Mouse (Mus musculus) R1 (cell line): Measurements from ENCODE around the gene Ifit1bl2.
"Not testable (repeated sequence)": the region's sequence is repeated elsewhere in the genome, so short reads cannot be mapped to it uniquely, and the experiment has no call there.

ENCODE experiments used
- DNase-seq: peaks from one replicate; pipeline ENCODE4 v3.0.0-alpha.2; 2018; ENCODE audit warnings: low read depth, low spot score

The Ifit1bl2 gene

DNA sequence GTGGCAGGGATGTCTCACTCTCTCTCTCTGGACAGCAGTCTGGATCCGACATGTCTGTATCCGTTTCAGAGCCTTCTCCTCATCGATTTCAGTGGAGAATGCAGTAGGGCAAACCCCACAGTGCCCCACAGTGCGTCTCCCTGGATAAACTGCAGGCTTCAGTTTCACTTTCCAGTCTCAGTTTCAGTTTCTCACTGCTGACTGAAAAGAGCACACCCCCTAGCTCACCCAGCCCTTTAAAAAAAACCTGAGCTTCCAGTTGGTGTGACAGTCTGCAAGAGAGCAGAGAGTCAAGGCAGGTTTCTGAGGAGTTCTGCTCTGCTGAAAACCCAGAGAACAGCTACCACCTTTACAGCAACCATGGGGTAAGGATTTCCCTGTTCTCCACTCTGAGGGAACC is at the start of gene Ifit1bl2, which contains the start of gene Ifit1:
Gene Ifit1bl2 (minus strand): TSS at position 121 of the 400 bp plus-strand sequence.
Gene Ifit1 (plus strand): TSS at position 249 of the 400 bp plus-strand sequence.
- DNase-seq: no peak

DNA sequence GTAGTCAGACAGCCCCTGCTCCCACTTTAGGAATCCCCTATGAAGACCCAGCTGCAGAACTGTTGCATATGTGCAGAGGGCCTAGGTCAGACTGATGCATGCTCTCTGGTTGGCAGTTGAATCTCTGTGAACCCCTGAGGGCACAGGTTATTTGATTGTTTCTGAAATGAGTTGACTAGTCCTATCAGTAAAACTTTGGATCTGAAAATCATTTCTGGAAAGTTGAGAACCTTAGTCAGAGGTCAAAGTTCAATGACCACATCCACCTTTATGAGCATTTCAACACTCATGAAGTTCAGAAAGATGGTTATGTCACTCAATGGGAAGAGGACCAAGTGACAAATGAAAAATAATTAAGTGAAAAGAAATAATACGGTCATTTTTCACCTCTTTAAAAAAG is 45.0 kb upstream of the Ifit1bl2 start:
- DNase-seq: no peak

DNA sequence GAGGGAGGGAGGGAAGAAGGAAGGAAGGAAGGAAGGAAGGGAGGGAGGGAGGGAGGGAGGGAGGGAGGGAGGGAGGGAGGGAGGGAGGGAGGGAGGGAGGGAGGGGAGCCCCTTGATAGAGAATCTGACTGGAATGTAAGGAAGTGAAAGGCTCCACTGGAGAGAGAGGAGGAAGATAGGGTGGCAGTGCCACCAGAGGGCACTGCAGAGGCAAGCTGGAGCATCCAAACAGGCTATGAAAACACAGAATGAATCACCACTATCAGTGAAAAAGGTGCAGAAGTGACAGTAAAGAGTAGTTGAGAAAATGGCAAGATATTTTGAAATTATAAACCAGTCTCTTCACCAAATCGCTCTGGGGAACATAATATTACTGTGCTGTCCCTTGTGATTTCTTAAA is 44.3 kb upstream of the Ifit1bl2 start:
- peak; percentile 24 for DNase-seq

DNA sequence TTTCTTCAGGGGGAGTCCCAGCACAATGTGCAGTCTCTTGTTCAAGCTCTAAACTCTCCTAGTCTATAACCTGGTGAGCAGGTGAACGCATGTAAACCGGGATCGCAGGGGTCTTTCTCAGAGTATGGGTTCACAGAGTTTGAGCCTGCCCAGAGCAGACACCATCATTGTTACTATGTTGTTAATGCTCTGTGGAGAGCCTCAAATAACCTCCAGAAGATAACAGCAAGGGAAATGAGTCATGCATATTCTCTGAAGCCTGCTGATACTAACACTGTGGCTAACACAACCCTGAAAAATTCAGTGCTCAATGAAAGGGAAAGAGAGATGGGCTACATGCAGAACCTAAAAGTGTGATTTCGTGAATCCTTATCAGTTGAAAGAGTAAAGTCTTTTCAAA is 37.9 kb upstream of the Ifit1bl2 start:
- DNase-seq: no peak

DNA sequence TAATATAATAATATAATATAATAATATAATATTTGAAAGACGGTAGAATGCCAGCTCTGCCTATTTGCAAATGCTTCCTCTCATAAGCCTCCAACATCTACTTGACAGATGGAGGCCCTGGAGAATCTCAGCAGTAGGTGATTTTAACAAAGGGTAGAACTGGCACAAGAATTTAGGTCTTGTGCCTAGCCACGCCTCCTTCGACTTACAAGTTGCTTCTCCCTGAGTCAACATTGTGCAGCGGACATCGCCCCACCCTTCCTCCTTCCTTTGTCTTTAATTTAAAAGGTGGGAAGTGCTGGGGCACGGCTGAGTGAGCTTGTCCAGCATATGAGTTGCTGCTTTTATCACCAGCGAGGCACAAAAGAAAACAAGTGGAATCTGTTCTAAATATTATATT is 32.9 kb upstream of the Ifit1bl2 start:
- peak; percentile 95 for DNase-seq

DNA sequence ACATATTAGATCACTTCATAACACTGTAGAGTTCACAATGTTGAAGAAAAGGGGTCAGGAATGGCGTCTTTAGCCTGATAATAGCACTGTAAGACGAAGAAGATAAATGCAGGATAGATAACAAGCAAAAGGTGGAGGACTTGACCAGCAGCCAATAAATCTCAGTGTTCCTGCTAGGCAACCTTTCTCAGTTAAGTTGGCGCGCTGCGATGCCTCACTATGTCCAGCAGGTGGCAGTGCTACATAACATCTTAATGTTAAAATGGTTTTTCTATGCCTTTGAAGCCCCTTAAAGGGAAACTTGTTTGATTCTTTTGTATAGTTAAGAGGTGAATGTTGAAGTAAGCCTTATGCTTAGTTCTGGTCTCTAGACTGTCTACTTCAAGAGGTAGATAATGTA is 25.6 kb upstream of the Ifit1bl2 start:
- peak; percentile 70 for DNase-seq

DNA sequence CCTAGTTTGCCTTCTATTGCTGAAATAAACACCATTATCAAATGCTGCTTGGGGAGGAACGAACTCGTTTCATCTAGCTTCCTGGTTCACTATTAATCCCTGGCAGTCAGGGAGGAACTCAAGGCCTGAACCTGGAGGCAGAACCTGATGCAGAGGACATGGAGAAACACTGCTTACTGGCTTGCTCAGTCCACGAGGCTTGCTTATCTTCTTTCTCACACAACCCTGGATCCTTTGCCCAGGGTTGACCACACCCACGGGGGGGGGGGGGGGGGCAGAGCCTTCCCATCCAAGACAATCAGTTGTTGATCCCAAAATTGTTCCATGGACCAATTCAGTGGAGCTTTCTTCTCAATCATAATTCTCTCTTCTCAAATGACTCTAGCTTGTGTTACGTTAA is 22.2 kb upstream of the Ifit1bl2 start:
- no peak for DNase-seq

DNA sequence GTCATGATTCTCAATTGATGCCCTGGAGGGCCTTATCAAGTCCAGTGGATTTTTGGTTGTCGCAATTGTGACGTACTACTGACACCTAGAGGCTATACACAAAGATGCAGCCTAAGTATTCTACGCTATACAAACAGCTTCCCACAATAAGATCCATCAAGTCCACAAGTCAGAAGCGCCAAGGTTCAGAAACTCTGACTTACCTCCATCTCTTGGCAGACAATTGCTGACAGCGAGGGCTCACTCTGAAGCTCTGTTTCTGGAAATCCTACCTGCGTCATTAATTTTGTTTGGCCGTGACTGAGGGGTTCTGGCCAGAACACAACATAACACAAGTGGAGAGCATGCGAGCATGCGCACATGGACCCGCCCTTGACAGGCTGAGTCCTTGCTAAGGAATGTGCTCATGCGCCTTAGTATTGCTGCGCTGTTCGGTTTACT is 21.5 kb upstream of the Ifit1bl2 start:
- peak; percentile 92 for DNase-seq

DNA sequence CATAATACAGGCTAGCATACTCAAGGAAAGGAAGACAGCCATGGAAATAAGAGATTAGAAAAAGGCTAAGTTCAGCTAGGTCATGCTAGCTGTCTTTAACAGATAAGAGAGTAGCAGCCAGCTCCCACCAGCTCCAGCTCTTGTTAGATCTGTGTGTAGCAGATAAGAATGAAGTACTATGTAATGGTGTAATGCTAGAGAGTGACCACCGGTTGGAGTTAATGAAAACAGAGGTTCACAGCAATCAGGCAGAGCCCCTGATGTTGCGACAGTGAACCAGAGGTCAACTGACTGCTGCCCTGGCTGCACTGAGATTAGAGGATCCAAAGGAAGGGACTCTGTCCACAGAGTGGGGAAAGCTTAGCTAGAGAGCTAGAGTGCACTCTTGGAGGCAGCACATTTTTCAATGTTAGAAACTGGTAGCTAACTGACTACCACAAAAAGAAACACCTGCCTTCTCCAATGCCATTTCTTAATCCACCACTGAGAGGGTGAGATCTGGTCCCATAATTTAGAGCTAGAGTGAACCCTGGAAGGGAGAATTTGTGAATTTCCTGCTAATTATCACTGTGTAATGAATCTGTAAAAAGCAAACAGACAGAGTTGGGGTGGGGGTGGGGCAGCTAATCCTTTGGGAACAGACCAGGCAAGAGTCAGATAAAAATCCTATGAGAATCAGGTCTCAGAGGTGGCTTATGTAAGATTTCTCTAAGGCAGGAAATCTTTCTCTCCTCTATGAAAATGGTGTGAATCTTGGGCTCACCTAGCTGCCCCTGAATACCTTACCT is 16.2 kb upstream of the Ifit1bl2 start:
- peak; percentile 50 for DNase-seq

DNA sequence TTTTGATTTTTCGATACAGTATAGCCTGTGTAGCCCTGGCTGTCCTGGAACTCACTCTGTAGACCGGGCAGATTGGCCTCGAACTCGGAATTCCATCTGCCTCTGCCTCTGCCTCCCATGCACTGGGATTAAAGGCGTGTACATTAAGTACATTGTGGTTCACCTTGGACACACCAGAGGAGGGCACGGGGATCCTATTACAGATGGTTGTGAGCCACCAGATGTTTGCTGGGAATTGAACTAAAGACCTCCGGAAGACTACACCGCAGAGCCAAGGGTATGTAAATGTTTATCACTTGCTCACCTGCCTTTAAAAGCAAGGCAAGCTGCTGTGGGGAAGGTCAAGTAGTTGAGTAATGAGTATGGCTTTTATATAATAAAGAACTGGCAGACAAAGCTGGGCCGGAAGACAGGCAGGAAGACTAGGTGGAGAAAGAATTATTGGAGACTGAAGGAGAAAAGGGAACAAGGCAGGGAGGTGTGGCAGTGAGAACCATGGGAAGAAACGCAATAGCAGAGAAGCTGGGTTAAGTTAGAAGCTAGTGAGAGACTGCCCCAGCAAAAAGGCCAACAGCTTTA is 14.8 kb upstream of the Ifit1bl2 start:
- DNase-seq: peak; percentile 98

DNA sequence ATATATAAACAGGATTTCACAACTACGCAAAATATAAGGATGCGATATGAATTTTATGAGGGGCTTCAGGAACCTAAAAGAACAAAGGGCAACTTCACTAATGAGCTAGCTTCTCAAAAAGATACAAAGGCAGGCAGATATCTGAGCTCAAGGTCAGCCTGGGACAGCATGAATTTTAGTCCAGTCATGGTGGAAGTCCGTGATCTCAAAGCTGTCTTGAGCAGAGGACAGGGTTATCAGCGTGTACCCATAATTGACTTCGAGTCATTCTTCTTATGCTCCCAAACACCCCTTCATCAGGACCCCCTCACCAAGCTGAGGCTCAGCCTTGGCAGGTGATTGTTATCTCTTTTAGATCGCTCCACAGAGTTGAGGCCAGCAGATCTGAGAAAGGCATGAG is 10.5 kb upstream of the Ifit1bl2 start:
- DNase-seq: no peak

DNA sequence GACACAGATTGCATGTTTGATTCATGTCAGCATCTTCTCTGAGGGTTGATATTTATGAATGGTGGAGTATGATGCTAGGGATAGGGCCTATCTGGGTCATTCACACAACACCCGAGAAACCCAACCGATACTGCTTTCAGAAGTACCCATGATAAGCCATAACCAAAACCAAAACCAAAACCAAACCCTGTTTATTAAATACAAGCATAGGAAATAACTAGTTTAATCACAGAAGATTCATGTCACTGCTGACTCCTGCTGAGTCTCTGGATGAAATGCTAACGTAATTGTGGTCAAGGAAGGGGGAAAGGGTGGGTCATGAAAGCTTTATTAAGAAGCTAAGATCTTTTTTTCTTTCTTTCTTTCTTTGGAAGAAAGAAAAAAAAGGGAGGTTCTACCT is 9.7 kb upstream of the Ifit1bl2 start:
- no peak for DNase-seq

DNA sequence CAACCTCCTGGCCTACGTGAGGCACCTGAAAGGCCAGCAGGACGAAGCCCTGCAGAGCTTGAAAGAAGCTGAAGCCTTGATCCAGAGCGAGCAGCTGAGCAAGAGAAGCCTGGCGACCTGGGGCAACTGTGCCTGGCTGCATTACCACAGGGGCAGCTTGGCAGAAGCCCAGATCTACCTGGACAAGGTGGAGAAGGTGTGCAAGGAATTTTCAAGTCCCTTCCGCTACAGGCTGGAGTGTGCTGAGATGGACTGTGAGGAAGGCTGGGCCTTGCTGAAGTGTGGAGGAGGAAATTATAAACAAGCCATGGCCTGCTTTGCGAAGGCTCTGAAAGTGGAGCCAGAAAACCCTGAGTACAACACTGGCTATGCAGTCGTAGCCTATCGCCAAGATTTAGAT is 7.1 kb upstream of the Ifit1bl2 start:
- not testable (repeated sequence) for DNase-seq

DNA sequence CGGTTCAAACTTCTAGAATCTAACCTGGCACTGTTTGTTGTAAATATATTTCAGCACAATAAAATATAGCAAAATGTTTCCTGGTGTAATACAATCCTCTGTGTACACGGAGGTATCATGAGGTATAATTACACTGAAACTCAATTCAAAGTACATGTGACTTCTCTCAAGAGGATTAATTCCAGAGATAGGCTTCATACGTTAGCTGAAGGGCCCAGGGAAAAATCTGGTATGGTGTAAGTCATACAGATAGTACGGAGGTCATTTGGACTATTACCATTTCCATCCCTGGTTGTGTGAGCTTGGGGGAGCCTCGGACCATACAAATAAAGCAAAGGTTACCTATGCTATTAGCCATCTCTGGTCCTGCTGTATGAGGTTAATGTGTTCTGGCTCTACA is 2.1 kb upstream of the Ifit1bl2 start:
- DNase-seq: no peak

DNA sequence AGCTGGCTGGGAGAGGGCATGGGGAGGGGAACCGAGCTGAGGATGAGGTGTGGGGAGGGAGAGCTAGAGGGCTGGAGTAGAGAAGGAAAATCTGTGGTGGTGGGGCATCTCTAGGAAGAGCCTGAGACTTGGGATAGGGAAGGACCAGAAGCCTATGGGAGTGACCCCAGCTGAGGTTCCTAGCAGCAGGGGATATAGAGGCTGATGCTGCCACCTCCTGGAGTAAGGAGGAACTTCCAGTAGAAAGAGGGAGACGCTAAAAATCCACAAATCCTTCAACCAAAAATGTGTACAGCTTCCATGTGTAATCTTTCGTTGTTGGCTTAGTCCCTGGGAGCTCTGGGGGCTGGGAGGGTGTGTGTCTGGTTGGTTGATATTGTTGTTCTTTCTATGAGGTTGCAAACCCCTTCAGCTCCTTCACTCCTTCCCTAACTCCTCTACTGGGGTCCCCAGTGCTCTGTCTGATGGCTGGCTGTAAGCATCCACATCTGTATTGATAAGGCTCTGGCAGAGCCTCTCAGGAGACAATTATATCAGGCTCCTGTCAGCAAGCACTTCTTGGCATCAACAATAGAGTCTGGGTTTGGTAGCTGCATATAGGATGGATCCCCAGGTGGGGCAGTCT is 3.5 kb downstream of the Ifit1bl2 start:
- DNase-seq: peak; percentile 61

DNA sequence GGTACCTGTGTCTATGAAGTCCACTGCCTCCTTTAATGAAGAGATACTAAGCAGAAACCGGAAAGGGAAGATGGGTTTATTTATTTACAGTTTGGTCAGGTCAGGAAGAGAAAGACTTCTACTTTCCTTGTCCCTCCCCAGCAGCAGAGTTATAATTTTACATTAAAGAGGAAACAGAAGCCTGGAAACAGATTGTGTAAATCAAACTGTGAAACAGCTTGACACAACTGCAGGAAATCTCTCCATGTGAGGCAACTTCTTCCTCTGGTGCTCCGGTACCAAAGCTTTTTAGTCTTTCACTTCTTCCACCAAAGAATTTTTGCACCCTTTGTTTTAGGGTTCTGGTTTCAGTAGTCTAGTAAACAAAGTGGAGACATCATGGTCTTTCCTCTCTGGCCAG is 7.1 kb downstream of the Ifit1bl2 start:
- no peak for DNase-seq

DNA sequence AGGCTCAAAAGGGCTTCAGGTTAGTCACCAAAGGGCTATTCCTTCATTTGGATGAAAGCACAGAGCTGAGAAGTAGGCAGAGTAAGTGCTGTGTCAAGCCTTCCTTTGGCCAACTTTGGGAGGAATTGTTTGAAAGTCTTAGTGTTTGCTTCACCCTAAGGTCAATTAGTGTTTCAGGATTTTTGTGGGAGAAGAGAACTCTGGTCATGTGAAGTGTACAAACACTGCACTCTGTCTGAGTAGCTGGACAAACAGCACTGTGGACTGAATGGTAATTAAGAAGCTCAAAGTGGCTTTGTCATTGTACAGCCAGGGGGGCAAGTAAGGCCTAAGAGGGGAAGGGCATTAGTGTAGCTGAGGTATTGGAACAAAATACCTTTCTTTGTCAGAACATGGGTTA is 9.1 kb downstream of the Ifit1bl2 start:
- no peak for DNase-seq

DNA sequence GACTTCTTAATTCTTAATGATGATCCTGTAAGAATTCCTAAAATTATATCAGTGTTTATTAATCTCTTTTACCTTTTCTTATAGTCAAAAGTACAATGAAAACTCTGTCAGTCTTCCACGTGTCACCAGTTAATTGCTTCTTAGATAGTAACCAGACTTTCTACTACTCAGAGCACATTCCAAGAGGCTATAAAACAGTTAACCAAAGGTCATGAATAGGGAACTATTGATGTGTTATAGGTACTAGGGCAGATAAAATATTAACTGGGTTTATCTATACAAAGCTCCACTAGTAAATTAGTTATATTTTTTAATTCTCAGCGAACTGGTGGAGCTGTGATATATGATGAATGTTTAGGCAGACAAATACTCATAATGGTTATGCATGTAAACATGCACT is 13.0 kb downstream of the Ifit1bl2 start:
- no peak for DNase-seq

DNA sequence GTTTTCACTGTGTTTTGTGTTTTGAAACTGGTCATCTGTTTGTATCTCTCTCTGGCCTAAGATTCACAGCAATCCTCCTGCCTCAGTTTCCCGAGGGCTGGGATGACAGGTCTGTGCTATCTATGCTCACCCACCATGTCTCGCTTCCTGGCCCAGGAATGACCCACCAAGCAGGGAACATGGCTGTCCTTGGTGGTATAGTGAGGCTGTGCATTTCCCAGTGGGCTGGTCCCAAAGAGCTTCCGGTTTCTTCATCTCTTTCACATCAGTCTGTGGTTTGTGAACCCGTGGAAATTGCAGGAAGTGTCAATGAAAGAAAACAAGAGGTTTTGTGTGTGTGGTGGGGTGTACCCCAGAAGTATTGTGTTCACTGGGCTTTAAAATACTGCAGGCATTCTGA is 15.9 kb downstream of the Ifit1bl2 start:
- DNase-seq: no peak

DNA sequence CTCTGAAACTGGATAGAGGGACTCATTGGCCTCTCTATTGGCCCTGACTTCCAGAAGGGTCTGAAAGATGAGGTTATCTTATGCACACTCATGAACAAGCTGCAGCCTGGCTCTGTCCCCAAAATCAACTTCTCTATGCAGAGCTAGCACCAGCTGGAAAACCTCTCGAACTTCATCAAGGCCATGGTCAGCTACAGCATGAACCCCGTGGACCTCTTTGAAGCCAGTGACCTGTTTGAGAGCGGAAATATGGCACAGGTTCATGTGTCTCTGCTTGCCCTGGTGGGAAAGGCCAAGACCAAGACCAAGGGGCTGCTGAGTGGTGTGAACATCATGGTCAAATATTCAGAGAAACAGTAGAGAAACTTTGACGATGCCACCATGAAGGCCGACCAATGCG is 16.8 kb downstream of the Ifit1bl2 start:
- DNase-seq: no peak

DNA sequence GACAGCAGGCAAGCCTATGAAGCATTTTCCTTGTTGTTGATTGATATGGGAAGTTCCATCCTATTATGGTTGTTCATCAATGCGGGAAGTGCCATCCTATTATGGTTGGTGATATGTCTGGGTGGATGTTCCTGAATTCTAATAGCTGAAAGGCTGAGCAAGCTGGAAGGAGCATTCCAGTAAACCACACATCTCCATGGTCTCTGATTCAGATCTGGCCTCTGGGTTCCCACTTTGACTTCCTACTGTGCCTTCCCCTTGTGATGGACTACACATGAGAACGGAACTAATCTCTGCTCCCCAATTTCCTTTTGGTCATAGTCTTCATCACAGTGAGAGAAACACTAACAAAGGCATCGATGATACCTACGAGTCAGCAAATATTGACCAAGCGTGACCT is 19.7 kb downstream of the Ifit1bl2 start:
- DNase-seq: no peak

DNA sequence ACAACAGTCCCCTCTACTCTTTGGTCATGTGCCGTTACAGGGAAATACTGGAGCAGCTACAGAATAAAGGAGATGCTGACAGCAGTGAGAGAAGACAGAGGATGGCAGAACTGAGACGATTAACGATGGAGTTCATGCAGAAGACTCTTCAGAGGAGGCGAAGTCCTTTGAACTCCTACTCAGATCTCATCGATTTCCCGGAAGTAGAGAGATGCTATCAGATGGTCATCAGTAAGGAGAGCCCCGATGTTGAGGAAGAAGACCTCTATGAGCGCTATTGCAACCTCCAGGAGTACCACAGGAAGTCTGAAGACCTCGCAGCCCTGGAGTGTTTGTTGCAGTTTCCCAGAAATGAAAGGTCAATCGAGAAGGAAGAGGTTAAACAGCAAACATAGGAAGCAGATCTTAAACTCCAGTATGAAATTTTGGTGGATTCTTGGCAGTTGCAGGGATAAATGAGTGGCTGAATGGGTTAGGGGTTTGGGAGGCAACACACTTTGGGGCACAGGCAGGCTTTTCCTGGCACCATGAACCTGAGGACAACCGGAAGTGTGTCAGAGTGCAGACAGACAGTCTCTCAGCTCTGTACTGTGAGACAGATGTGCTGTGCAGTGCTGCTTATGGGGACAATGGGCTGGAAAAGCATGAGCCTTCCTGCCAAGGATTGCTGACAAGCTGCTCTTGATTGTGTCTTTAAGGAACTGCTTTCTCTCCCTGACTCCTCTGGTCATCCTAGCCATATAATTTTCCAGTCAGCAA is 28.1 kb downstream of the Ifit1bl2 start:
- DNase-seq: not testable (repeated sequence)
